Mouse (Mus musculus) intestine, embryonic 14.5 days (tissue): ENCODE data around the gene Ppil1. TPM values are rescaled to one million over a fixed set of nuclear protein-coding genes. Genes with fewer than 3 reads are reported as not detected.

Source experiments
- ATAC-seq: fragments of 200-750 bp; cut with Nextera tagmentation; replicated peaks from 2 replicates; pipeline ENCODE4 v1.8.0; 2017; ENCODE audit warnings: low read depth, moderate number of reproducible peaks, moderate TSS enrichment, moderate library complexity; ENCODE audit not compliant: low FRiP score, low TSS enrichment
- DNase-seq: peaks from one replicate; pipeline ENCODE4 v3.0.0-alpha.2; 2018; ENCODE audit warnings: low spot score
- H3K27ac ChIP-seq: fragments of 300-500 bp; sonication (generic); 2 replicates; pipeline ENCODE4 v1.5.1; 2014; ENCODE audit warnings: low read depth, mild to moderate bottlenecking, control low read depth
- H3K27me3 ChIP-seq: fragments of 300-500 bp; sonication (generic); replicated peaks from 2 replicates; pipeline ENCODE4 v1.6.1; 2014; ENCODE audit warnings: low read length, control low read depth; ENCODE audit not compliant: control insufficient read depth, insufficient read depth
- H3K36me3 ChIP-seq: fragments of 300-500 bp; sonication (generic); 2 replicates; pipeline ENCODE4 v1.6.1; 2014; ENCODE audit warnings: low read length, control low read depth; ENCODE audit not compliant: control insufficient read depth, insufficient read depth
- H3K4me1 ChIP-seq: fragments of 300-500 bp; sonication (generic); replicated peaks from 2 replicates; pipeline ENCODE4 v1.6.1; 2014; ENCODE audit warnings: low read length, control low read depth, mixed read lengths; ENCODE audit not compliant: control insufficient read depth, insufficient read depth
- H3K4me2 ChIP-seq: fragments of 300-500 bp; sonication (generic); 2 replicates; pipeline ENCODE4 v1.6.1; 2014; ENCODE audit warnings: low read length
- H3K4me3 ChIP-seq: fragments of 300-500 bp; sonication (generic); 2 replicates; pipeline ENCODE4 v1.5.1; 2014; ENCODE audit warnings: low read depth, low read length, control low read depth, mixed read lengths
- H3K9ac ChIP-seq: fragments of 300-500 bp; sonication (generic); 2 replicates; pipeline ENCODE4 v1.6.1; 2014; ENCODE audit warnings: mild to moderate bottlenecking, low read length
- H3K9me3 ChIP-seq: fragments of 300-500 bp; sonication (generic); 2 replicates; pipeline ENCODE4 v1.6.1; 2016; ENCODE audit warnings: low read length, control low read depth; ENCODE audit not compliant: control insufficient read depth
- WGBS: fragments of 180-500 bp; shearing (Covaris S2); extraction: QIAGEN DNeasy Blood & Tissue Kit; methylation state at CpG from one replicate; pipeline ENCODE4 v1.1.7; 2014; 5-methylcytosine and 5-hydroxymethylcytosine counted together
- polyA plus RNA-seq: library from polyadenylated mRNA; unstranded; fragments of >200 nt; fragmentation: Nextera tagmentation; extraction: Ambion mirVana; gene quantifications from 2 replicates; pipeline ENCODE4 v1.2.1, GENCODE M21; 2014

Ppil1 gene
- polyA plus RNA-seq = 165 and 170 TPM in 2 replicates

- Histone ChIP-seq H3K4me3 (peak within 1 kb of the TSS; percentile 81), H3K27me3 (no peaks in the 10 kb centered on the region), H3K9ac (peak within 1 kb of the TSS; percentile 91), H3K27ac (peak within 1 kb of the TSS; percentile 99), H3K4me1 (peaks cover 21% of the 10 kb centered on the region; the same call in 1 of the 2 replicates), H3K9me3 (no peaks in the 10 kb centered on the region), H3K36me3 (peaks cover 22% of the 10 kb centered on the region), H3K4me2 (peak within 1 kb of the TSS; percentile 85)
- peak; percentile 70 for ATAC-seq
- DNase-seq = peak; percentile 96
- WGBS = 6% methylated on average over 38 of the region's 38 CpGs
These were observed at the start of gene Ppil1 for GRCm38 (mm10) chr17:29263840-29264633. TSS of gene Ppil1 (minus strand) at chr17:29264186.

- no peak overlapping the region for H3K9ac ChIP-seq
- H3K4me1 ChIP-seq = no peaks in the 10 kb centered on the region
- no peak overlapping the region for H3K4me3 ChIP-seq
- no peaks in the 10 kb centered on the region for H3K36me3 ChIP-seq
- no peak for DNase-seq
- H3K27me3 ChIP-seq = no peaks in the 10 kb centered on the region
- ATAC-seq = no peak
- H3K27ac ChIP-seq = no peak overlapping the region
- H3K9me3 ChIP-seq = no peaks in the 10 kb centered on the region
- no peak overlapping the region for H3K4me2 ChIP-seq
These were observed 49.3 kb upstream of the Ppil1 start for GRCm38 (mm10) chr17:29313300-29313699.

GRCm38 (mm10) chr17:29312082-29312481, 48.1 kb upstream of the Ppil1 start:
- Histone ChIP-seq H3K27ac (no peak overlapping the region), H3K9ac (no peak overlapping the region), H3K9me3 (no peaks in the 10 kb centered on the region), H3K36me3 (no peaks in the 10 kb centered on the region), H3K4me2 (no peak overlapping the region), H3K27me3 (no peaks in the 10 kb centered on the region), H3K4me3 (no peak overlapping the region), H3K4me1 (peaks cover 1% of the 10 kb centered on the region; the same call in 1 of the 2 replicates)
- ATAC-seq (no peak), DNase-seq (no peak)
- WGBS = 93% methylated on average over 2 of the region's 2 CpGs

- no peak overlapping the region for H3K4me2 ChIP-seq
- H3K27me3 ChIP-seq = no peaks in the 10 kb centered on the region
- H3K36me3 ChIP-seq = no peaks in the 10 kb centered on the region
- no peaks in the 10 kb centered on the region for H3K9me3 ChIP-seq
- WGBS = 89% methylated on average over 8 of the region's 8 CpGs
- H3K4me3 ChIP-seq = no peak overlapping the region
- DNase-seq (no peak), ATAC-seq (no peak)
- H3K9ac ChIP-seq = no peak overlapping the region
- H3K4me1 ChIP-seq = peaks cover 3% of the 10 kb centered on the region; the same call in 1 of the 2 replicates
- no peak overlapping the region for H3K27ac ChIP-seq
These were observed 47.6 kb upstream of the Ppil1 start for GRCm38 (mm10) chr17:29311602-29312001.

GRCm38 (mm10) chr17:29310056-29310623, 46.2 kb upstream of the Ppil1 start:
- WGBS = 77% methylated on average over 21 of the region's 21 CpGs
- no peak for ATAC-seq

GRCm38 (mm10) chr17:29305871-29306270, 41.9 kb upstream of the Ppil1 start:
- H3K27ac ChIP-seq = no peak overlapping the region

More at GRCm38 (mm10) chr17:29310056-29310623, 46.2 kb upstream of the Ppil1 start:
- no peak overlapping the region for H3K9ac ChIP-seq
- H3K9me3 ChIP-seq = no peaks in the 10 kb centered on the region
- no peak overlapping the region for H3K27ac ChIP-seq
- H3K4me1 ChIP-seq = peaks cover 10% of the 10 kb centered on the region
- H3K27me3 ChIP-seq = no peaks in the 10 kb centered on the region
- H3K4me3 ChIP-seq = no peak overlapping the region
- H3K36me3 ChIP-seq = no peaks in the 10 kb centered on the region
- no peak for DNase-seq
- H3K4me2 ChIP-seq = no peak overlapping the region

GRCm38 (mm10) chr17:29305058-29305806, 41.2 kb upstream of the Ppil1 start:
- no peak overlapping the region for H3K4me2 ChIP-seq

More at GRCm38 (mm10) chr17:29305871-29306270, 41.9 kb upstream of the Ppil1 start:
- H3K36me3 ChIP-seq = peaks cover 6% of the 10 kb centered on the region
- H3K9me3 ChIP-seq = no peaks in the 10 kb centered on the region
- no peak overlapping the region for H3K4me2 ChIP-seq
- H3K4me3 ChIP-seq = no peak overlapping the region
- WGBS = 60% methylated on average over 7 of the region's 7 CpGs
- H3K9ac ChIP-seq = no peak overlapping the region
- H3K27me3 ChIP-seq = no peaks in the 10 kb centered on the region
- ATAC-seq (no peak), DNase-seq (no peak)
- H3K4me1 ChIP-seq = peaks cover 21% of the 10 kb centered on the region

GRCm38 (mm10) chr17:29304376-29305057, 40.5 kb upstream of the Ppil1 start:
- no peak overlapping the region for H3K4me2 ChIP-seq
- WGBS = 61% methylated on average over 13 of the region's 13 CpGs
- H3K9ac ChIP-seq = no peak overlapping the region
- ATAC-seq = no peak
- no peak overlapping the region for H3K27ac ChIP-seq
- H3K27me3 ChIP-seq = no peaks in the 10 kb centered on the region
- no peaks in the 10 kb centered on the region for H3K9me3 ChIP-seq
- H3K36me3 ChIP-seq = peaks cover 18% of the 10 kb centered on the region
- peaks cover 21% of the 10 kb centered on the region for H3K4me1 ChIP-seq
- DNase-seq = no peak
- no peak overlapping the region for H3K4me3 ChIP-seq

More at GRCm38 (mm10) chr17:29305058-29305806, 41.2 kb upstream of the Ppil1 start:
- DNase-seq (no peak), ATAC-seq (peak; percentile 28; the same call in 1 of the 2 replicates)
- Histone ChIP-seq H3K9ac (no peak overlapping the region), H3K27ac (no peak overlapping the region), H3K4me1 (peaks cover 21% of the 10 kb centered on the region), H3K9me3 (no peaks in the 10 kb centered on the region), H3K36me3 (peaks cover 12% of the 10 kb centered on the region), H3K27me3 (no peaks in the 10 kb centered on the region), H3K4me3 (no peak overlapping the region)
- 20% methylated on average over 15 of the region's 15 CpGs for WGBS
